Mouse (Mus musculus): Measurements from ENCODE around the gene Ak4. TPM values are rescaled to one million over a fixed set of nuclear protein-coding genes. Genes with fewer than 3 reads are reported as not detected.

Ak4 gene
- polyA plus RNA-seq, 1 experiment from 2014 or later, result 20.6 TPM

- H3K4me2 ChIP-seq, result no peak overlapping the region
- 71% methylated on average over 5 of the region's 5 CpGs for WGBS
- ATAC-seq (ENCODE audit: borderline replicate concordance, extremely low read depth, low FRiP score, low TSS enrichment), result no peak
Measured at GRCm38 (mm10) chr4:101469242-101469641, 50.2 kb downstream of the Ak4 start.

DNA sequence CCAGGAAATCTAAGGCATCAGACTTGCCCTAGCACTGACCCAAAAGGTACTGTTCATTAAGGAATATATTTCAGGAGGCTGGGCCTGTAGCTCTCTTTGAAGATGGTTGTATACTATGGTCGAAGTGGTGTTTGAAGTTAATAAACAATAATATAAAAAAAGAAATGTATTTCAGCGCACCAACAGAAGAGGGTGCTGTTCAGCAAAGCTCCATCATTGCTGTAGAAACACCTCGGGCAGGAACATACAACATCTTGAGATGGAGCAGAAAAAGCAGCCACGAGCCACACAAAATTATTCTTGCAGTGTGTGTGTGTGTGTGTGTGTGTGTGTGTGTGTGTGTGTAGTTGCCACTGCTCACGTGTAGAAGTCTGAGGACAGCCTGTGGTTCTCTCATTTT is 51.5 kb downstream of the Ak4 start:
- Histone ChIP-seq H3K36me3 (no peaks in the 10 kb centered on the region), H3K9ac (no peak overlapping the region), H3K4me2 (no peak overlapping the region), H3K4me3 (no peak overlapping the region), H3K9me3 (no peaks in the 10 kb centered on the region), H3K4me1 (no peaks in the 10 kb centered on the region), H3K27ac (no peak overlapping the region), H3K27me3 (no peaks in the 10 kb centered on the region)
- ATAC-seq (ENCODE audit: borderline replicate concordance, extremely low read depth, low FRiP score, low TSS enrichment), result no peak
- 48% methylated on average over 5 of the region's 5 CpGs for WGBS

More at GRCm38 (mm10) chr4:101469242-101469641, 50.2 kb downstream of the Ak4 start:
- H3K4me1 ChIP-seq, result no peaks in the 10 kb centered on the region
- H3K9me3 ChIP-seq, result no peaks in the 10 kb centered on the region
- H3K4me3 ChIP-seq, result no peak overlapping the region
- H3K27me3 ChIP-seq, result no peaks in the 10 kb centered on the region
- H3K27ac ChIP-seq, result no peak overlapping the region
- H3K9ac ChIP-seq, result no peak overlapping the region
- 0 out of 2 replicates have a peak, but pooled peaks cover 4% of the 10 kb centered on the region for H3K36me3 ChIP-seq

GRCm38 (mm10) chr4:101472767-101473166 is 53.7 kb downstream of the Ak4 start:
- Histone ChIP-seq H3K9me3 (no peaks in the 10 kb centered on the region), H3K9ac (no peak overlapping the region), H3K27me3 (no peaks in the 10 kb centered on the region), H3K36me3 (no peaks in the 10 kb centered on the region), H3K4me3 (no peak overlapping the region), H3K27ac (no peak overlapping the region), H3K4me2 (no peak overlapping the region), H3K4me1 (no peaks in the 10 kb centered on the region)
- no peak for ATAC-seq (ENCODE audit: borderline replicate concordance, extremely low read depth, low FRiP score, low TSS enrichment)
- 73% methylated on average over 3 of the region's 3 CpGs for WGBS

DNA sequence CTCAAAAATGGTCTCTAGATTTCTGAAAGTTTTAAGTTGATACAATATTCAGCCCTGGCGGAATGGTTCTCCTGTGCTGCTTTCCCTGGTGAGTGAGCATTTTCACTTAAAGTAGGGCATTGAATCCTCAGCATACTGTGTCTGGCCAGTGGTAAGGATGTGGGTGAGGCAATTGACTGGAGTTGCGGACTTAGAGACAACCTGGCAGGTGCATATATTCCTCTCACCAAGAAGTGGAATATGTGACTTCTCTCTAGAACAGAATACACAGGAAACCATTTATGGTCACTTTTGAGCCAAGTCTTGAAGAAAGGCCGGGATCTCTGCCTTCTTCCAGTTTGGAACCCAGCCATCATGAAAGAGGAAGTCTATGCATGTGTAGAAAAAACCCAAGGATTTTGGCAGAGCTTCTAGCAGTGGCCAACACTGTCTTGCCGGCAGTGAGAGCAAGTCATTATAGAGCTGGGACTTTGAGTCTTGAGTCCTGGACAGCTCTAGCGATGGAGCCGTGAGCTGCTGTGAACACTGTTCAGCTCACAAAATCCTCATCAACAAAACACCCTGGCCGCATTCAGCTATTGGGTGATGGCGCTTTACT is 71.3 kb downstream of the Ak4 start:
- Histone ChIP-seq H3K27ac (no peak overlapping the region), H3K4me1 (no peaks in the 10 kb centered on the region), H3K4me3 (no peak overlapping the region), H3K4me2 (no peak overlapping the region), H3K27me3 (peaks cover 11% of the 10 kb centered on the region; the same call in 1 of the 2 replicates), H3K9me3 (no peaks in the 10 kb centered on the region), H3K9ac (no peak overlapping the region), H3K36me3 (no peaks in the 10 kb centered on the region)
- 70% methylated on average over 8 of the region's 8 CpGs for WGBS
- peak; percentile 59; the same call in 1 of the 2 replicates for ATAC-seq (ENCODE audit: borderline replicate concordance, extremely low read depth, low FRiP score, low TSS enrichment)

GRCm38 (mm10) chr4:101491704-101492103 is 72.6 kb downstream of the Ak4 start:
- Histone ChIP-seq H3K27me3 (peaks cover 23% of the 10 kb centered on the region), H3K4me3 (no peak overlapping the region), H3K4me2 (no peak overlapping the region), H3K9ac (no peak overlapping the region), H3K36me3 (no peaks in the 10 kb centered on the region), H3K27ac (no peak overlapping the region), H3K4me1 (peaks cover 8% of the 10 kb centered on the region), H3K9me3 (no peaks in the 10 kb centered on the region)
- 66% methylated on average over 6 of the region's 6 CpGs for WGBS
- no peak for ATAC-seq (ENCODE audit: borderline replicate concordance, extremely low read depth, low FRiP score, low TSS enrichment)

DNA sequence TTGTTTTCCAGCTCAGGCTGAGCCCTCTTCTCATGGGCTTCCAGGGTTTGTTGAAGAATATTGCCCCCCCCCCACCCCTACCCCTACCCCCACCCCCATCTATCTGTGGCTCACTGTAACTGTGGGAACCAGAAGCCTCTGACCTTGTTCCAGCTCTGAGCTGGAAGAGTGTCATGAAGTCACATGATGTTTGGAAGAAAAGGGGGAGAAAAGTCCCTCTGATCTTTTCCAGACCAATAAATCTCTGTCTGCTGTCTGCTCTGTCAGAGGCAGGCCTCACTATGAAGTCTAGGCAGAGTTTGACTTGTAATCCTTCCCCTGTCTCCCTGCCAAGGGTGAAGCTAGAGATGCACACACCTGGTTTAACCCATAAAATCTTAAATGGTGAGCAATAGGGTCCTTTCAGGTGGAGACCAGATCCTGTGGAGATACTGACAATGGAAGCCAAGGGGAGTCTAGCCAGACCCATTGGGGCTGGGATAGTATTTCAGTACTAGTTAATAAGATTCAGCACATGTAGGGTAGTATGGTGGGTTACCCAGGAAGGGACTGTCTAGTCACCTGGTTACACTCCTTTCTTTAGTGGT is 74.6 kb downstream of the Ak4 start:
- Histone ChIP-seq H3K9me3 (no peaks in the 10 kb centered on the region), H3K36me3 (no peaks in the 10 kb centered on the region), H3K4me2 (no peak overlapping the region), H3K27me3 (peaks cover 42% of the 10 kb centered on the region), H3K4me1 (peaks cover 16% of the 10 kb centered on the region), H3K27ac (no peak overlapping the region), H3K4me3 (no peak overlapping the region), H3K9ac (no peak overlapping the region)
- ATAC-seq (ENCODE audit: borderline replicate concordance, extremely low read depth, low FRiP score, low TSS enrichment), result no peak

GRCm38 (mm10) chr4:101496188-101496533 is 77.1 kb downstream of the Ak4 start:
- ATAC-seq (ENCODE audit: borderline replicate concordance, extremely low read depth, low FRiP score, low TSS enrichment), result peak; percentile 38; the same call in 1 of the 2 replicates
- Histone ChIP-seq H3K9me3 (no peaks in the 10 kb centered on the region), H3K36me3 (no peaks in the 10 kb centered on the region), H3K4me1 (peaks cover 16% of the 10 kb centered on the region), H3K4me2 (peak overlapping the region; percentile 96), H3K9ac (no peak overlapping the region), H3K4me3 (peak overlapping the region; percentile 53), H3K27me3 (peaks cover 42% of the 10 kb centered on the region), H3K27ac (no peak overlapping the region)
- 1% methylated on average over 28 of the region's 28 CpGs for WGBS

DNA sequence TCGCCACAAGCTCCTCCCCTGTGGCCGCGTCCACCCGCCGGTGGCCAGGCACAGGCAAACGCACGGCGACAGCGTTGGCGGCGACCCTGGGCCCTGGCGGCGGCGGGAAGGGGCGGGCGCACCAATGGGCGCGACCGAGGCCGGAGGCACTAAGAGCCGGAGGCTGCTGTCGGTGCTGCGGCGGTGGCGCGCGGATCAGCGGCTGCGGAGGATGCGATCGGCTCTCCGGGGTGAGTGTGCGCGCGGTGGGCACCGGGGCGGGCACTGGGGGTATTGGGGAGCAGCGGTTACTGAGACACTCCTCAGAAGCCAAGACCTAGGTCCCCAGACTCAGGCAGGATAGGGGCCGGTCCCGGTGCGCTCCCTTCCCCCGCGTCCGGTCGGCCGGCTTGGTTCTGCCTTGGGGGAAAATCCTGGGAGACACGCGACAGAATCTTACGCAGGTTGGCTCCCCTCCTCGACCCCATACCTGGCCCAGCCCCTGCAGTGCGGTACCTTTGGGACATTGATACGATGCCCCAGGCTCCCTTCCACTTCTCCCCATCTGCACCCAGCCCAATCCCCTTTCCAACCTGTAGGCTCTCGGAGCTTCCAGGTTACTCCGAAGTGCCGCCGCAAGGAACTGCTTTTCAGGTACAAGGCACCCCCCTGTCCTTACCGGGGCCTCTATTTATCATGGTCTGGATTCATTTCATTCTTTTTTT is 77.6 kb downstream of the Ak4 start, which contains the start of gene Dnajc6:
Gene Dnajc6 (plus strand): TSS at position 115 of the 704 bp plus-strand sequence.
- Histone ChIP-seq H3K36me3 (no peaks in the 10 kb centered on the region), H3K4me3 (peak within 1 kb of the TSS; percentile 53), H3K27me3 (peaks cover 42% of the 10 kb centered on the region), H3K9ac (no peak within 1 kb of the TSS), H3K9me3 (no peaks in the 10 kb centered on the region), H3K4me1 (peaks cover 16% of the 10 kb centered on the region), H3K27ac (no peak within 1 kb of the TSS), H3K4me2 (peak within 1 kb of the TSS; percentile 96)
- under 1% methylated on average over 46 of the region's 57 CpGs for WGBS
- ATAC-seq (ENCODE audit: borderline replicate concordance, extremely low read depth, low FRiP score, low TSS enrichment), result peak; percentile 29; the same call in 1 of the 2 replicates

DNA sequence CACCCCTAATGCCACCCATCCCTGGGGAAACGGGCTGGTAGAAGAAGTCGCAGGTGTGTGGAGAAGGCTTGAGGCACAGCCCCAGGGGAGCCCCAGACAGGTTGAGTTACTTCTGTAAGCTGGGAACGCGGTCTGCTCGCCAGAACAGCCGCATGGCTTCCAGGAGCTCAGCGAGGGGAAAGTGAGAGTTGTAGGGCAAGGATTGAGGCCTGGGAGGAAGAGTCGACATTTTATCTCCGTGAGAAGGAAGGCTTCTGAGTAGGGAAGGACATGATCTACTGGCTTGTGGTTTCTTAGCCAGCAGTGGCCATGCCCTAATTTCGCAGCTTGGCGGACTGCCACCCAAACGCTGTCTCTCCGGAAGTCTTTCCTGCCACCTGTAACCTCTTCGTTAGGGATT is 78.3 kb downstream of the Ak4 start:
- Histone ChIP-seq H3K27me3 (peaks cover 42% of the 10 kb centered on the region), H3K9me3 (no peaks in the 10 kb centered on the region), H3K27ac (no peak overlapping the region), H3K4me2 (peak overlapping the region; percentile 96), H3K9ac (no peak overlapping the region), H3K4me1 (peaks cover 16% of the 10 kb centered on the region), H3K4me3 (peak overlapping the region; percentile 53), H3K36me3 (no peaks in the 10 kb centered on the region)
- ATAC-seq (ENCODE audit: borderline replicate concordance, extremely low read depth, low FRiP score, low TSS enrichment), result no peak
- WGBS, result 4% methylated on average over 14 of the region's 14 CpGs

GRCm38 (mm10) chr4:101504470-101505007 is 85.5 kb downstream of the Ak4 start:
- no peak overlapping the region for H3K9ac ChIP-seq
- no peak for ATAC-seq (ENCODE audit: borderline replicate concordance, extremely low read depth, low FRiP score, low TSS enrichment)
- H3K36me3 ChIP-seq, result no peaks in the 10 kb centered on the region
- 77% methylated on average over 7 of the region's 7 CpGs for whole genome bisulfite sequencing
- no peaks in the 10 kb centered on the region for H3K9me3 ChIP-seq
- no peak overlapping the region for H3K27ac ChIP-seq
- no peak overlapping the region for H3K4me2 ChIP-seq
- H3K27me3 ChIP-seq, result peaks cover 12% of the 10 kb centered on the region; the same call in 1 of the 2 replicates
- no peak overlapping the region for H3K4me3 ChIP-seq
- H3K4me1 ChIP-seq, result peaks cover 4% of the 10 kb centered on the region; the same call in 1 of the 2 replicates

- H3K9me3 ChIP-seq, result no peaks in the 10 kb centered on the region
- H3K9ac ChIP-seq, result no peak overlapping the region
- 65% methylated on average over 2 of the region's 2 CpGs for WGBS
- H3K4me2 ChIP-seq, result no peak overlapping the region
- H3K4me3 ChIP-seq, result no peak overlapping the region
- ATAC-seq (ENCODE audit: borderline replicate concordance, extremely low read depth, low FRiP score, low TSS enrichment), result no peak
- H3K36me3 ChIP-seq, result no peaks in the 10 kb centered on the region
- H3K27me3 ChIP-seq, result peaks cover 19% of the 10 kb centered on the region; the same call in 1 of the 2 replicates
- peaks cover 4% of the 10 kb centered on the region; the same call in 1 of the 2 replicates for H3K4me1 ChIP-seq
- no peak overlapping the region for H3K27ac ChIP-seq
Measured at GRCm38 (mm10) chr4:101505966-101506365, 86.9 kb downstream of the Ak4 start.

- no peak for ATAC-seq (ENCODE audit: borderline replicate concordance, extremely low read depth, low FRiP score, low TSS enrichment)
- H3K4me3 ChIP-seq, result no peak overlapping the region
- peaks cover 4% of the 10 kb centered on the region; the same call in 1 of the 2 replicates for H3K4me1 ChIP-seq
- H3K27ac ChIP-seq, result no peak overlapping the region
- H3K9me3 ChIP-seq, result no peaks in the 10 kb centered on the region
- no peak overlapping the region for H3K9ac ChIP-seq
- H3K4me2 ChIP-seq, result no peak overlapping the region
- peaks cover 19% of the 10 kb centered on the region; the same call in 1 of the 2 replicates for H3K27me3 ChIP-seq
- no peaks in the 10 kb centered on the region for H3K36me3 ChIP-seq
Measured at GRCm38 (mm10) chr4:101506372-101506771, 87.3 kb downstream of the Ak4 start.

Measured in lung, embryonic 15.5 days (tissue).